Mouse (Mus musculus) erythroblast, embryonic 14.5 days (primary cell): ENCODE data around the gene Pwwp2b. TPM values are rescaled to one million over a fixed set of nuclear protein-coding genes. Genes with fewer than 3 reads are reported as not detected.

Experiments used
- H3K27me3 ChIP-seq: 2 replicates; pipeline ENCODE4 v1.6.1; 2012; ENCODE audit warnings: inconsistent platforms; ENCODE audit not compliant: control insufficient read depth
- H3K36me3 ChIP-seq: 2 replicates; pipeline ENCODE4 v1.6.1; 2012; ENCODE audit warnings: mild to moderate bottlenecking, inconsistent platforms; ENCODE audit not compliant: control insufficient read depth
- H3K4me1 ChIP-seq: 2 replicates; pipeline ENCODE4 v1.6.1; 2012; ENCODE audit warnings: inconsistent platforms; ENCODE audit not compliant: control insufficient read depth
- H3K4me3 ChIP-seq: replicated peaks from 2 replicates; pipeline ENCODE3; 2012; ENCODE audit warnings: moderate library complexity, mild to moderate bottlenecking, inconsistent platforms
- H3K9me3 ChIP-seq: 2 replicates; pipeline ENCODE4 v1.6.1; 2012; ENCODE audit warnings: low read length, inconsistent platforms, mixed read lengths; ENCODE audit not compliant: control insufficient read depth
- GATA1 ChIP-seq: IDR thresholded peaks from 2 replicates; pipeline ENCODE4 v1.6.1; 2012; ENCODE audit warnings: low read length, inconsistent platforms, mixed read lengths
- TAL1 ChIP-seq: IDR thresholded peaks from 3 replicates; pipeline ENCODE4 v1.6.1; 2012; ENCODE audit warnings: low read length, inconsistent platforms, mixed read lengths
- polyA plus RNA-seq: library from polyadenylated mRNA; stranded (reverse); fragments of >175 nt; gene quantifications from 2 replicates; pipeline ENCODE4 v1.2.3, GENCODE M21; 2012

The Pwwp2b gene
- polyA plus RNA-seq, 1 experiment = not detected

- TF ChIP-seq TAL1 = no peak
- TF ChIP-seq GATA1 = no peak
- H3K4me1 ChIP-seq = no peaks in the 10 kb centered on the region
- H3K4me3 ChIP-seq = no peak overlapping the region
- H3K36me3 ChIP-seq = no peaks in the 10 kb centered on the region
- no peaks in the 10 kb centered on the region for H3K9me3 ChIP-seq
- H3K27me3 ChIP-seq = no peaks in the 10 kb centered on the region
These were observed 27.2 kb upstream of the Pwwp2b start for GRCm38 (mm10) chr7:139221072-139221471.

GRCm38 (mm10) chr7:139221856-139222255 lies 26.4 kb upstream of the Pwwp2b start:
- no peak overlapping the region for H3K4me3 ChIP-seq
- no peaks in the 10 kb centered on the region for H3K4me1 ChIP-seq
- H3K27me3 ChIP-seq = no peaks in the 10 kb centered on the region
- H3K36me3 ChIP-seq = no peaks in the 10 kb centered on the region
- H3K9me3 ChIP-seq = no peaks in the 10 kb centered on the region
- TF ChIP-seq GATA1 (no peak), TAL1 (no peak)

- no peaks in the 10 kb centered on the region for H3K27me3 ChIP-seq
- no peak overlapping the region for H3K4me3 ChIP-seq
- TF ChIP-seq GATA1 (no peak), TAL1 (no peak)
- no peaks in the 10 kb centered on the region for H3K36me3 ChIP-seq
- no peaks in the 10 kb centered on the region for H3K4me1 ChIP-seq
- no peaks in the 10 kb centered on the region for H3K9me3 ChIP-seq
These were observed 25.9 kb upstream of the Pwwp2b start for GRCm38 (mm10) chr7:139222341-139222740.

- no peaks in the 10 kb centered on the region for H3K36me3 ChIP-seq
- TF ChIP-seq GATA1 (no peak), TAL1 (no peak)
- H3K9me3 ChIP-seq = no peaks in the 10 kb centered on the region
- no peak overlapping the region for H3K4me3 ChIP-seq
- H3K27me3 ChIP-seq = no peaks in the 10 kb centered on the region
- no peaks in the 10 kb centered on the region for H3K4me1 ChIP-seq
These were observed 24.2 kb upstream of the Pwwp2b start for GRCm38 (mm10) chr7:139224070-139224469.

- Histone ChIP-seq H3K36me3 (no peaks in the 10 kb centered on the region), H3K4me1 (no peaks in the 10 kb centered on the region), H3K4me3 (no peak overlapping the region), H3K27me3 (no peaks in the 10 kb centered on the region), H3K9me3 (no peaks in the 10 kb centered on the region)
- TF ChIP-seq GATA1 (no peak), TAL1 (no peak)
These were observed 23.6 kb upstream of the Pwwp2b start for GRCm38 (mm10) chr7:139224725-139225124.

- H3K27me3 ChIP-seq = no peaks in the 10 kb centered on the region
- H3K4me1 ChIP-seq = no peaks in the 10 kb centered on the region
- TF ChIP-seq TAL1 (no peak), GATA1 (no peak)
- no peaks in the 10 kb centered on the region for H3K9me3 ChIP-seq
- no peak overlapping the region for H3K4me3 ChIP-seq
- no peaks in the 10 kb centered on the region for H3K36me3 ChIP-seq
These were observed 21.9 kb upstream of the Pwwp2b start for GRCm38 (mm10) chr7:139226416-139226815.

- H3K4me1 ChIP-seq = no peaks in the 10 kb centered on the region
- H3K4me3 ChIP-seq = no peak overlapping the region
- H3K36me3 ChIP-seq = no peaks in the 10 kb centered on the region
- TF ChIP-seq TAL1 (no peak), GATA1 (no peak)
- no peaks in the 10 kb centered on the region for H3K27me3 ChIP-seq
- H3K9me3 ChIP-seq = no peaks in the 10 kb centered on the region
These were observed 19.7 kb upstream of the Pwwp2b start for GRCm38 (mm10) chr7:139228447-139229171.

GRCm38 (mm10) chr7:139229837-139230236 lies 18.4 kb upstream of the Pwwp2b start:
- TF ChIP-seq GATA1 (no peak), TAL1 (no peak)
- H3K4me1 ChIP-seq = peaks cover 6% of the 10 kb centered on the region
- H3K27me3 ChIP-seq = peaks cover 2% of the 10 kb centered on the region
- no peaks in the 10 kb centered on the region for H3K9me3 ChIP-seq
- no peak overlapping the region for H3K4me3 ChIP-seq
- no peaks in the 10 kb centered on the region for H3K36me3 ChIP-seq

- TF ChIP-seq GATA1 (no peak), TAL1 (no peak)
- Histone ChIP-seq H3K27me3 (peaks cover 2% of the 10 kb centered on the region), H3K4me3 (no peak overlapping the region), H3K9me3 (no peaks in the 10 kb centered on the region), H3K36me3 (no peaks in the 10 kb centered on the region), H3K4me1 (peaks cover 7% of the 10 kb centered on the region)
These were observed 18.0 kb upstream of the Pwwp2b start for GRCm38 (mm10) chr7:139230241-139230640.

- Histone ChIP-seq H3K27me3 (peaks cover 2% of the 10 kb centered on the region), H3K4me1 (peaks cover 7% of the 10 kb centered on the region), H3K4me3 (no peak overlapping the region), H3K36me3 (no peaks in the 10 kb centered on the region), H3K9me3 (no peaks in the 10 kb centered on the region)
- TF ChIP-seq TAL1 (no peak), GATA1 (no peak)
These were observed 14.6 kb upstream of the Pwwp2b start for GRCm38 (mm10) chr7:139233714-139234113.
